Mouse (Mus musculus) CH12.LX (cell line): ENCODE results near the gene Mdga1.

Source experiments
- CTCF ChIP-seq, 2 experiments: IDR thresholded peaks in 1 of 2; conservative IDR thresholded peaks in 1 of 2; 2 replicates each; pipeline ENCODE4 v1.5.1; 2011 to 2012; ENCODE audit warnings: low read depth in 2 of 2, low read length in 2 of 2, improper control_type of control experiment in 1 of 2, inconsistent platforms in 1 of 2, mild to moderate bottlenecking in 1 of 2, moderate library complexity in 1 of 2
- HCFC1 ChIP-seq: IDR thresholded peaks from 2 replicates; pipeline ENCODE4 v1.6.1; 2012; ENCODE audit warnings: low read depth, mild to moderate bottlenecking, inconsistent platforms, low read length, improper control_type of control experiment
- NRF1 ChIP-seq: IDR thresholded peaks from 2 replicates; pipeline ENCODE4 v1.6.1; 2014; ENCODE audit warnings: low read depth, mild to moderate bottlenecking, inconsistent platforms, low read length, improper control_type of control experiment, moderate library complexity
- POLR2A ChIP-seq: IDR thresholded peaks from 2 replicates; pipeline ENCODE4 v1.6.1; 2011; ENCODE audit warnings: low read depth, mild to moderate bottlenecking, improper control_type of control experiment, low read length
- RAD21 ChIP-seq: IDR thresholded peaks from 2 replicates; pipeline ENCODE4 v1.6.1; 2011; ENCODE audit warnings: low read depth, mild to moderate bottlenecking, low read length, improper control_type of control experiment, moderate library complexity
- TBP ChIP-seq: conservative IDR thresholded peaks from 2 replicates; pipeline ENCODE4 v1.6.1; 2011; ENCODE audit warnings: low read depth, low read length, improper control_type of control experiment
- TCF12 ChIP-seq: IDR thresholded peaks from 2 replicates; pipeline ENCODE4 v1.6.1; 2014; ENCODE audit warnings: low read depth, mild to moderate bottlenecking, inconsistent platforms, low read length, improper control_type of control experiment
- USF1 ChIP-seq: IDR thresholded peaks from 2 replicates; pipeline ENCODE4 v1.6.1; 2014; ENCODE audit warnings: low read depth, mild to moderate bottlenecking, inconsistent platforms, low read length, improper control_type of control experiment
- USF2 ChIP-seq: conservative IDR thresholded peaks from 2 replicates; pipeline ENCODE4 v1.6.1; 2011; ENCODE audit warnings: low read depth, low read length, improper control_type of control experiment

GRCm38 (mm10) chr17:29895566-29895965, 74.3 kb downstream of the Mdga1 start:
- no peak for TF ChIP-seq CTCF (conservative IDR thresholded peaks at IDR 0.05 in 1 of 2, IDR thresholded peaks at IDR 0.05 in 1 of 2; ENCODE audit: low read depth in 2 of 2, low read length in 2 of 2)
- TF ChIP-seq USF1 = no peak
- TF ChIP-seq POLR2A = no peak
- TF ChIP-seq USF2 = no peak
- TF ChIP-seq RAD21 = no peak
- TF ChIP-seq TBP = no peak
- TF ChIP-seq NRF1 = no peak
- no peak for TF ChIP-seq HCFC1
- TF ChIP-seq TCF12 = no peak
